Mouse (Mus musculus) kidney, adult 2 months (tissue): ENCODE results near the gene Rbks. TPM values are rescaled to one million over a fixed set of nuclear protein-coding genes. Genes with fewer than 3 reads are reported as not detected.
A peak's percentile ranks its signal among the peaks of the same experiment; 100 is the strongest.

Experiments used
- DNase-seq: peaks from one replicate; pipeline ENCODE4 v3.0.0; 2021
- H3K27ac ChIP-seq: fragments of 200-500 bp; 2 replicates; pipeline ENCODE4 v1.5.1; 2012; ENCODE audit warnings: low read depth, low read length, control low read depth, inconsistent platforms; ENCODE audit not compliant: insufficient read depth
- H3K27me3 ChIP-seq: fragments of 200-500 bp; replicated peaks from 2 replicates; pipeline ENCODE4 v1.6.1; 2012; ENCODE audit warnings: mild to moderate bottlenecking, moderate library complexity, low read length, inconsistent platforms; ENCODE audit not compliant: control insufficient read depth, insufficient read depth
- H3K36me3 ChIP-seq: fragments of 200-500 bp; 2 replicates; pipeline ENCODE4 v1.6.1; 2012; ENCODE audit warnings: mild to moderate bottlenecking, moderate library complexity, low read length, inconsistent platforms; ENCODE audit not compliant: control insufficient read depth, insufficient read depth
- H3K4me1 ChIP-seq: fragments of 200-500 bp; 2 replicates; pipeline ENCODE4 v1.6.1; 2011; ENCODE audit warnings: low read length; ENCODE audit not compliant: control insufficient read depth, insufficient read depth
- H3K4me3 ChIP-seq: fragments of 200-500 bp; 2 replicates; pipeline ENCODE4 v1.5.1; 2011; ENCODE audit warnings: mild to moderate bottlenecking, low read depth, low read length, control low read depth; ENCODE audit not compliant: insufficient read depth
- CTCF ChIP-seq: fragments of 200-500 bp; conservative IDR thresholded peaks from 2 replicates; pipeline ENCODE4 v1.5.1; 2011; ENCODE audit warnings: low read depth, mild to moderate bottlenecking, control low read depth, low read length, moderate library complexity, mixed read lengths; ENCODE audit not compliant: insufficient read depth, insufficient read length
- POLR2A ChIP-seq: fragments of 200-500 bp; IDR thresholded peaks from one replicate; pipeline ENCODE4 v1.6.1; 2011; ENCODE audit warnings: low read depth, low read length, control low read depth
- WGBS: fragments of 180-500 bp; shearing (Covaris S2); methylation state at CpG from one replicate; pipeline ENCODE4 v1.1.7; 2018; 5-methylcytosine and 5-hydroxymethylcytosine counted together
- polyA plus RNA-seq: library from polyadenylated mRNA; depleted of rRNA; stranded (reverse); fragments of >200 nt; gene quantifications from 2 replicates; pipeline ENCODE4 v1.2.3, GENCODE M21; 2012; rRNA removed

Gene Rbks
- 15.7 and 16.4 TPM in 2 replicates for polyA plus RNA-seq

DNA sequence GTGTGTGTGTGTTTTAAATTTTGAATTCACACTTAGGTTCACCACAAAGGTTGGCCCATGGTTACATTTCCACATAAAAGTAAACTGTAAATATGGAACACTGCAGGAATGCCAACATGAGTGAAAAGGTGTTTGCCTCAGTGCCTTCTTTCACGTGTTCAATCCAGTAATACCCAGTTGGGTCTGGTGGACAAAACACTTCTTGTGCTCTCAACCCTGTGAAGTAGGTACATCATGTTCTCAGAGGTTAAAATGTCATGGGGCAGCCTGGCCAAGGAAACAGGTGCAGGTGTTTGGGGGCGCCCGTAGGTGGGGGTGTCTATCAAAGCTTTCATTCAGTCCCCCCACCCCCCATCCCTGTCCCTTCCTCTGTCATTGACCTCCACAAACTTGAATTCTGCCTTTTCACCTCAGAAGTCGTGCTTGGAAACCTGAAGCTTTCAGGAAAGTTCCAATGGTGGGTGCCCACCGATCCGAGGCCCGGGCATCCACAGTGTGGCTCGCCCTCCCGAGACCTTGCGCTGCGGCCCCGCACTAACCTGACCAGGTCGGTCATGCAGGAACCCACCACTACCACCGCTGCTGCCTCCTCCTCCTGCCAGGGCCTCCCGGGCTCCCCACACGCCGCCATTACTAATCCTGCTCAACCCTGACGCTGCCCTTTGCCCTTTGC lies at the start of gene Rbks:
TSS of gene Rbks (minus strand) at position 657 of the 673 bp plus-strand sequence.
- Histone ChIP-seq H3K4me1 (peaks cover 3% of the 10 kb centered on the region; the same call in 1 of the 2 replicates), H3K27ac (peak within 1 kb of the TSS; percentile 96), H3K36me3 (no peaks in the 10 kb centered on the region), H3K4me3 (peak within 1 kb of the TSS; percentile 83), H3K27me3 (no peaks in the 10 kb centered on the region)
- 3% methylated on average over 18 of the region's 18 CpGs for WGBS
- peak; percentile 23 for DNase-seq
- TF ChIP-seq POLR2A, result no peak

DNA sequence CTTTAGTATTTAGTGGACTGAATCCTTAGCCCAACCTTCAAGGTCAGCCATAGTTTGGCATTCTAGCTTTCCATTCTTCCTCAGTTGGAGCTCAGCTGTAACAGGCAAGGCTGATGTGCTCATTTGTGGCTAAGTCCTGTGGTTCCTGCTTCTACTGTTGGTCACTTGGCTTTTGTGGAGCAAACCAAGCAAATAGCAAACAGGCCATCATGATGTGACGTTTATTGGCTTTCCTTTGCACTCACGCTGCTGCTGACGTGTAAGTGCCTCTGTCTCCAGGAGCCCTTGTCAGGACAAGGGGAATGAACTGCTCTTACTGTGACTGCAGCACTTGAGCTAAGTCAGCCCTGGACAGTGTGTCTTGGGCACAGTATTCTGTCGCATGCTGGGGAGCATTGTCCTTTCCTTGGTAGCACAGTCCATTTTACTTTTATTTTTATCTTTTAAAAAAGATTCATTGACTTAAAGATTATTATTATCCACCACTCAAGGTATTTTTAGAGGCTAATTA lies 45.1 kb upstream of the Rbks start:
- H3K27me3 ChIP-seq, result no peaks in the 10 kb centered on the region
- H3K36me3 ChIP-seq, result no peaks in the 10 kb centered on the region
- DNase-seq, result no peak
- H3K27ac ChIP-seq, result no peak overlapping the region
- H3K4me3 ChIP-seq, result no peak overlapping the region
- 75% methylated on average over 4 of the region's 4 CpGs for WGBS
- no peaks in the 10 kb centered on the region for H3K4me1 ChIP-seq
- no peak for TF ChIP-seq POLR2A
- TF ChIP-seq CTCF, result no peak

DNA sequence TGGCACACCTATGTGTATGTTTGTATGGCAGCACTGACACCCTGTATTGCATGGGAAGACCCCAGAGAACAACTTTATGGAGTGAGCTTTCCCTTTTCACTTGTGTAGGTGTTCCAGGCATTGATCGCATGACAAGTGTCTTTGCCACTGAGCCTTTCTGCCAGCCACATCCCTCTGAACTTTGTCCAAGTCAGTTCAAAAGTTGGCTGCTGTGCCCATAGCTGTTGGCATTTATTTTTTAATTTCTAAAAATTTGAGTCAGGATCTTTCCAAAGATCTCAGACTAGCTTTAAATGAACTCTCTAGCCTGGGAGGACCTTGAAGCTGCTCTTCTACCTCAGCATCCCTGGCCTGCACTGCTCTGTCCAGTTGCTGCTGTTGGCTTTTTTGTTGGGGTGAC lies 44.5 kb upstream of the Rbks start:
- Histone ChIP-seq H3K27ac (no peak overlapping the region), H3K36me3 (no peaks in the 10 kb centered on the region), H3K4me3 (no peak overlapping the region), H3K27me3 (no peaks in the 10 kb centered on the region), H3K4me1 (no peaks in the 10 kb centered on the region)
- no peak for TF ChIP-seq CTCF
- no peak for TF ChIP-seq POLR2A
- WGBS, result 83% methylated on average over 1 of the region's 1 CpGs
- peak; percentile 24 for DNase-seq

DNA sequence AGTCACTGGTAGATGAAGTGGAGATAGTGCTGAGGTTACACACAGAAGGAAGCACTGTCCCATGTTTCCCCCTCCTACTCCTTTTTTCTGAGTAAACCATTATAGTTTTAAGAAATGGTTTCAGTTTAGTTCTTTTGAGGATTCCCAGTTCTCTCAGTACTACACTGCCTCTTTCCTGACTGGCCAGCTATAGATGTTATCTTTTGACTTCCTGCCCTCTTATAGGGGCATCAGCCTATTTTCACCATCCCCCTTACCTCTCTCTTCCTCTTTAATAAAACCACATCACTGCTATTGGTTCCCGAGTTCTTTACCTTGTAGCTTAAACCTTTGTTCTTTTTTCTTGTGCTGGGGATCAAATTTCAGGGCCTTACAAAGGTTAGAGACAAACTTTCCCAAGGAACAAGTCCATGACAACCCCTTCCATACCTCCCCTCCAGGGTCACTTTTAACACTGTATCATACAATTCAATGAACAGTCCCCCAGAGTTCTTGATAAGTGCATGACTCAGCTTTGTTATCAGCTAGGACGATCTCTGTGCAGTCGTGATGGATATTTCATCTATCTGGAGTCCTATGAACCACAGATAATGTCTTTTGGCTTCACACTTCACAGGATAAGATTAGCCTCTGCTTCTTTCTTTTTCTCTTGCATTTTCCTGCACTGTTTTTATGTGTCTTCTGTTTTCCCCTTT lies 35.4 kb upstream of the Rbks start:
- Histone ChIP-seq H3K4me1 (no peaks in the 10 kb centered on the region), H3K27me3 (no peaks in the 10 kb centered on the region), H3K27ac (peak overlapping the region; percentile 23; the same call in 1 of the 2 replicates), H3K4me3 (no peak overlapping the region), H3K36me3 (no peaks in the 10 kb centered on the region)
- TF ChIP-seq CTCF, result no peak
- TF ChIP-seq POLR2A, result no peak
- WGBS, result 44% methylated on average over 3 of the region's 3 CpGs
- DNase-seq, result no peak

DNA sequence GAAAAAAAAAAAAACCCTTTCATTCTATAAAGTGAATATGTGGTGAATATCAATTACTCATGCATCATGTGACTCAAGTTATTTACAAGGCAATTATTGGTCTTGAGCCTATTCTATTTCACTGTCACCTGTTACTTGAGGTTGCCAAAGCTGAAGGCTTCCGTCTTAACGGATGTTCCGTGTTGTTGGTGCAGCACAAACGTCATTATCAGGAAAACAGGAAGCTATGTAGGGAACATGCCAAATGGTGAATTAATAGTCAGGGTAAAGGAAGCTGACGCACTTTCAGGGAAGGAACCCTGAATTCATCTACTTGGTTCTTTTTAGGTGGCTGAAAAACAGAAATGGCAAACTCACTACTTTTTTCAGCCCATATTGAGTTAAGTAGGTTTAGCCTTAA lies 30.0 kb upstream of the Rbks start:
- peak; percentile 72 for DNase-seq
- no peak overlapping the region for H3K27ac ChIP-seq
- TF ChIP-seq CTCF, result no peak
- no peak for TF ChIP-seq POLR2A
- H3K27me3 ChIP-seq, result no peaks in the 10 kb centered on the region
- H3K36me3 ChIP-seq, result no peaks in the 10 kb centered on the region
- H3K4me3 ChIP-seq, result no peak overlapping the region
- no peaks in the 10 kb centered on the region for H3K4me1 ChIP-seq
- WGBS, result 60% methylated on average over 5 of the region's 5 CpGs

DNA sequence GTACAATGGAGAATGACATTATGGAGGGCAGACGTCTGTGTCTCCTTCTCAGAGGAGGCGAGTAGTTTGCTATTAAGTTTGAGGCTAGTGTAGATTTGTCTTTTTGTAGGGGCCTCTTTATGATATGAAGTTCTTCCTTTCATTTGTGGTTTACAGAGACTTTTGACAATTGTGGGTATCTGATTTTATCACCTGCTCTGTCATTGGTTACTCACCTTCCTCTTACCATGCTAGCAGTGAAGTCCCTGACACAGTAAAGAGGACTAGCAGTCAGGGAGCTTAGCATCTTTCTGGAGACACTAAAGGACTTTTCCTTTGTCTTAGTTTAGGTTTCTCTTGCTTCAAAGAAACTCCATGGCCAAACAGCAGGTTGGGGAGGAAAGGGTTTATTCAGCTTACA lies 28.5 kb upstream of the Rbks start:
- H3K4me1 ChIP-seq, result no peaks in the 10 kb centered on the region
- TF ChIP-seq POLR2A, result no peak
- TF ChIP-seq CTCF, result no peak
- no peak for DNase-seq
- 94% methylated on average over 2 of the region's 2 CpGs for WGBS
- H3K27me3 ChIP-seq, result no peaks in the 10 kb centered on the region
- H3K27ac ChIP-seq, result no peak overlapping the region
- H3K36me3 ChIP-seq, result no peaks in the 10 kb centered on the region
- H3K4me3 ChIP-seq, result no peak overlapping the region

DNA sequence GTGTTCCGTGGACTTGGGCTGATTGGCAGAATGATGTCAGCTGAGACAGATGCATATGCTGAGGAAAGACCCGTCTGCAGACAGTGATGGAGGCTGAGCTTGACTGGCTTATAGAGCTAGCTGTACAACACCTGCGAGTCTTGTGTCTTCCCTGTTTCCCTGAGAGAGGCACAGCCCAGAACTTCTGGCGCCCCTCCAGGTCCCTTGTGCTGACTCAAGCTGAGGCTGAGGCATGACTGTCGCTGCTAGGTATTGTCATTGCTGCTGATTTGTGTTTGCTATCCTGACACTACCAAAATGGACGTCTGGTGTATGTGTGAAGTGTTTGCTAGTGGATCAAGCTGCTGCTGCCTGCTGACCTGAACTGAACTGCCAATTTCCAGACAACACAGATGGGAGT lies 27.1 kb upstream of the Rbks start:
- no peak for DNase-seq
- Histone ChIP-seq H3K36me3 (no peaks in the 10 kb centered on the region), H3K27ac (no peak overlapping the region), H3K27me3 (no peaks in the 10 kb centered on the region), H3K4me1 (no peaks in the 10 kb centered on the region), H3K4me3 (no peak overlapping the region)
- TF ChIP-seq CTCF (no peak), POLR2A (no peak)
- 74% methylated on average over 6 of the region's 6 CpGs for WGBS
